Mouse (Mus musculus) brain, embryonic 14.5 days (tissue): ENCODE measurements around the gene Camta1. TPM values are rescaled to one million over a fixed set of nuclear protein-coding genes. Genes with fewer than 3 reads are reported as not detected.
A peak's percentile ranks its signal among the peaks of the same experiment; 100 is the strongest.

Source experiments
- DNase-seq: peaks from one replicate; pipeline ENCODE4 v3.0.0-alpha.2; 2011; ENCODE audit warnings: low read depth
- CTCF ChIP-seq: fragments of 200-500 bp; IDR thresholded peaks from 2 replicates; pipeline ENCODE4 v1.5.1; 2012; ENCODE audit warnings: inconsistent platforms, mild to moderate bottlenecking, moderate library complexity, borderline replicate concordance; ENCODE audit not compliant: insufficient read depth, insufficient read length; ENCODE audit errors: extremely low read depth
- POLR2A ChIP-seq: fragments of 200-500 bp; IDR thresholded peaks from 2 replicates; pipeline ENCODE4 v1.6.1; 2012; ENCODE audit warnings: mild to moderate bottlenecking, inconsistent platforms, borderline replicate concordance; ENCODE audit not compliant: poor library complexity, insufficient read depth, insufficient read length, severe bottlenecking; ENCODE audit errors: extremely low read depth
- polyA plus RNA-seq: library from polyadenylated mRNA; depleted of rRNA; stranded (reverse); fragments of >200 nt; gene quantifications from 2 replicates; pipeline ENCODE4 v1.2.3, GENCODE M21; 2012

Camta1 gene
- polyA plus RNA-seq, 1 experiment, result 92.9 TPM

DNA sequence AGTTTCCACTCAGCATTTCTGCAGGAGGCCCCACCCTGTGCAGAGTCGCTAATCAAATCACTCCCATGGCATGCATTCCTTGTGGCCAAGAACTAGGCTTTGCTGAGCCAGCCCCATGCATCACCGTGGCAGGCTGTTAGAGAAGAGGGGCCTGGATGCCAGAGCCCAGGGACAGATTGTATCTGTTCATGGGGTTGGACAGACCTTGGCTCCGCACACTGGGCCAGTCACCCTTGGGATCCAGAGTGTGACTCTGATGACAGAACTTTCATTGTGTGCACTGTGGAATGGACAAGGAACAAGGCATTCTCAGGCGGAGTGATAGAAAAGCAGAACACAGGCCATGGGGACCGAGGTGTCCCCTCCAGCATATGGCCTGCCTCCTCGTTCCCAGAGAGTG, 610.9 kb downstream of the Camta1 start:
- DNase-seq, result no peak
- no peak for TF ChIP-seq CTCF
- TF ChIP-seq POLR2A, result no peak

- TF ChIP-seq POLR2A (no peak), CTCF (no peak)
- DNase-seq, result no peak
Measured at GRCm38 (mm10) chr4:151245068-151245797, 616.4 kb downstream of the Camta1 start.

GRCm38 (mm10) chr4:151243445-151243844, 618.2 kb downstream of the Camta1 start:
- no peak for TF ChIP-seq CTCF
- no peak for TF ChIP-seq POLR2A
- DNase-seq, result no peak

GRCm38 (mm10) chr4:151242751-151243150, 618.9 kb downstream of the Camta1 start:
- DNase-seq, result peak; percentile 52
- no peak for TF ChIP-seq CTCF
- TF ChIP-seq POLR2A, result no peak

DNA sequence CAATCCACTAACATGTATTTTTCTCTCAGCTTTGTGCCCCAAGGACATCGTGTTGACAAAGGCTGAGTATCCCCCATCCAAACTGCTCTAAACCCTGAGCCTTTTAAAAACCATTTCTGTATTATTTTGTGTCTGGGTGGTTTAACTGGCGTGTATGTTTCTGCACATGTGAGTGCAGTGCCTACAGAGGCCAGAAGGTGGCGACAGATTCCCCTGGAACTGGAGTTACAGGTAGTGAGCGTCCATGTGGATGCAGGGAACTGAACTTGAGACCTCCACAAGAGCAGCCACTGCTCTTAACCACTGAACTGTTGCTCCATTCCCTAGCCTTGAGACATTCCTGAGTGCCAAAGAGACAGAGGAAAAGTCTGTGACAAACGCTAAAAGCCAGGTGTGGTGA, 621.2 kb downstream of the Camta1 start:
- no peak for DNase-seq

GRCm38 (mm10) chr4:151238970-151239684, 622.5 kb downstream of the Camta1 start:
- TF ChIP-seq POLR2A (no peak), CTCF (0 out of 2 replicates have a peak, but pooled peaks have one; percentile 7)
- DNase-seq, result peak; percentile 49

More for the DNA sequence above, 621.2 kb downstream of the Camta1 start:
- TF ChIP-seq CTCF (peak; percentile 28; the same call in 1 of the 2 replicates), POLR2A (no peak)

GRCm38 (mm10) chr4:151237501-151237900, 624.2 kb downstream of the Camta1 start:
- TF ChIP-seq POLR2A (no peak), CTCF (no peak)

GRCm38 (mm10) chr4:151234981-151235380, 626.7 kb downstream of the Camta1 start:
- no peak for DNase-seq
- TF ChIP-seq POLR2A, result no peak
- no peak for TF ChIP-seq CTCF

More at GRCm38 (mm10) chr4:151237501-151237900, 624.2 kb downstream of the Camta1 start:
- DNase-seq, result no peak

DNA sequence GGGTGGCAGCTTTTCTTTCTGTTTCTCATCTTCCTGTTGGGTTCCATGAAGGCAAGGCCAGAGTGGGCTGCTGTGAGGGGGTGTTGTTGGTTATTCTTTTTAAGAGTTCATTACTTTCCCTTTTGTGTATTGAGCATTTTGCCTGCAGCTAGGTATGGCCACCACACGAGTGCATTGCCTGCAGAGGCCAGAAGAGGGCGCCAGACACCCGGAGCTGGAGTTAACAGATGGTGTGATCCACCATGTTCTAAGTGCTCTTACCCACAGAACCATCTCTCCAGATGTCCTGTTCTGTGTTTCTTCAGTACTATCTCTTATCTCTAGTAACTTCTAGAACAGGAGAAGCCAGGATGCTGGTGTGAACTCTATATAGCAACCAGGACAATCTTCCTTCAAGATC, 629.6 kb downstream of the Camta1 start:
- TF ChIP-seq CTCF, result peak; percentile 51; the same call in 1 of the 2 replicates
- no peak for TF ChIP-seq POLR2A
- DNase-seq, result no peak

DNA sequence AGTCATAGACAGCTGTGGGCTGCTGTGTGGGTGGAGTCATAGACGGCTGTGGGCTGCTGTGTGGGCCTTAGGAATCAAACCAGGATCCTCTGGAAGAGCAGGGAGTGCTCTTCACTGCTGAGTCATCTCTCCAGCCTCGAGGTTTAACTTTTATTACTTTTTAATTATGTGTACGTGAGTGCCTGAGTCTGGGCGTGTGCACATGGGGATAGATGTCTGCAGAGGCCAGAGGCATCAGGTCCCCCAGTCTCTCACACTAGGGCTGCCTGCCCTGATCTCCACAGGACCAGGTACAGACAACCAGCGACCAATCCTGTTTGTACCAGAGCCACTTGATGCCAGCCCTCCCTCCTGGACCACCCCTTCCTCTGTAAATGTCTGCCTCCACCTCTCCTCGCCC, 632.6 kb downstream of the Camta1 start:
- DNase-seq, result no peak

DNA sequence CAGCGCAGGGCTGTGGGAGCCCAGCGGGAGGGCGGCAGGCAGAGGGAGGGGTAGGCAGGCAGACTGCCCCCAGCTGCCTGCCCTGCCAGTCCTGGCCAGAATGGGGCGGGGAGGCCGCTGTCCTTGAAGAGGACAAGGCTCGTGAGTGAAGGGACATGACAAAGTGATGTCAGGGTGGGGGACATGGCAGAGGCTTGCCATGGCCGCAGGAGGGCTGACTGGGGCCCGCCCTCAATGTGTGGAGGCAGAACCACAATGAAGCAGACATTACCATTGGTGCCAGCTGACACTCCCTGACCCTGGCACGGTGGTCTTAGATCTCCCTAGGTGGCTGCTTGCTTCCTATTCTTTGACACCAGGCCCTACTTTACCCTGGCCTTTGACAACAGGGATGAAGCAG, 635.2 kb downstream of the Camta1 start:
- no peak for DNase-seq
- TF ChIP-seq CTCF, result no peak
- no peak for TF ChIP-seq POLR2A

More for the DNA sequence above, 632.6 kb downstream of the Camta1 start:
- TF ChIP-seq CTCF (no peak), POLR2A (no peak)

GRCm38 (mm10) chr4:151224017-151224416, 637.7 kb downstream of the Camta1 start:
- TF ChIP-seq CTCF, result no peak
- no peak for TF ChIP-seq POLR2A
- no peak for DNase-seq

- TF ChIP-seq POLR2A (no peak), CTCF (no peak)
- DNase-seq, result no peak
Measured at GRCm38 (mm10) chr4:151223263-151223996, 638.2 kb downstream of the Camta1 start.
